Mouse (Mus musculus): ENCODE data around the gene Dip2b. TPM values are rescaled to one million over a fixed set of nuclear protein-coding genes. Genes with fewer than 3 reads are reported as not detected.

Dip2b gene
- total RNA-seq, 2 experiments from 2014 or later = 5.4 to 9.8 TPM

DNA sequence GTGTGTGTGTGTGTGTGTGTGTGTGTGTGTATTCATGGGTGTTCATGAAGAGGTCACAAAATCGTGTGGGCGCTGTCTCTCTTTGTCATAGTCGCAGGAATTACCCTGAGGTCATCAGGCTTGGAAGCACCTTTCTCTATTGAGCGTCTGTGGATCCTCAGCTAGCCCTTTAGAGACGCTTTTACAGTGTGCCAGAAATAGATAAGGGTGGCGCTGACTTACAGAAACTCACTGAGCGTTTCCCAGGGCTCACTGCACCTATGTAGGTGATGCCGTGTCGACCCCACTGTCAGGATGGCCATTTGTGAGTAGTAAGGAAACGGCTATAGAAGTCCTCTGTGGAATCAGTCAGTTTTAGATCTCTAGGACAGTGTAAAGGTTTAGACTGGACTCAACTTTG, 120.5 kb downstream of the Dip2b start:
- ATAC-seq (replicated peaks; ENCODE audit: low FRiP score, poor library complexity, severe bottlenecking) = no peak

DNA sequence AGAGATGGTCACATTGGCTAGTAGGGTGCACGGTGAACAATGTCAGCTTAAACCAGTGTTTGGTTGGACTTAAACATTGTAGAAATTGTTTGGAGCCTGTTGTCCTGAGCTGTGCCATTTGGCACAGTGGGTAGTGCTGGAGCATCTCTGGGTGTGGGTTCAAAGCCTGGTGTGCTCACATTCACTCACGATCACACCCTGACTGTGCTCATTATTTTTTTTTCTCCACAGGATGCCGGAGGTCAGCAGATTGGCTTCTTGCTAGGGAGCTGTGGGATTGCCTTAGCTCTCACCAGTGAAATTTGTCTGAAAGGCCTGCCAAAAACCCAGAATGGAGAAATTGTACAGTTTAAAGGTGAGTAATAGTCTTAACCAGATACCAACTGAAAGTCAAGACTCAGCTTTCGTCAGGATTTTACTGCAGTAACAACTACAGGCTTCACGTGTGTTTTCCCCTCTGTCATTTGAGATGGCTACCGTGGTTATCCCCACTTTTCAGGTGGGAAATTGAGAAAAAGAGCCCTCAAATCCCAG, 123.3 kb downstream of the Dip2b start:
- no peak for ATAC-seq (replicated peaks; ENCODE audit: low FRiP score, poor library complexity, severe bottlenecking)

DNA sequence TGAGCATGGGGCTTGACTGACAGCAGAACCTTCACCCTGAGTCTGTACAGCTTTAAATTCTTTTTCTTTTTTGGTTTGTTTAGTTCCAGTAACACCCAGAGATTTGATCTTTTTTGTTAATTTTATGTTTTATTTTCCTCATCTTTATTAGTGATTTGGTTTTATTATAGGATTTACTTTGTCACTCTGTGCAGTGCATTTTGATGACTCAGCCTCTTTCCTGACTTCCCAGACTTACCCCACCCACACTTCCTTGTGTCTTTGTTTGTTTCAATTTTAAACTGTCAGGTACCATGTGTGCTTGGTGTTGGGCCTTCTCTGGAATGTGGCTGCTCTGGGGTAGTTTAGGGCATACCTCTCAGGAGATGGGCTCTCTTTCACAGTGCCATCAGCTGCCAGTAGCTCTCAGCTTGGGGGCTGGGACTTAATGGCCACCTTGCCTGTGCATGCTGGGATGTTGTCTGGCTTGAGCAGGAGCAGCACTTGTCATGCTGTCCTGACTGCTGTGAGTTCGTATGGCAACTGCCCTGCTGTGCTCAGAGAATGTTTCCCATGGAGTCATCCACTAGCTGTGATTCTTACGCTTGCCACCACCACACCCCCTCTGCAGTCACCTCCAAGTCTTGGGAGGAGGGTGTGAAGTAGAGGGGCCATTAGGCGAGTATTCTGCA, 125.1 kb downstream of the Dip2b start:
- no peak for ATAC-seq (replicated peaks; ENCODE audit: low FRiP score, poor library complexity, severe bottlenecking)

DNA sequence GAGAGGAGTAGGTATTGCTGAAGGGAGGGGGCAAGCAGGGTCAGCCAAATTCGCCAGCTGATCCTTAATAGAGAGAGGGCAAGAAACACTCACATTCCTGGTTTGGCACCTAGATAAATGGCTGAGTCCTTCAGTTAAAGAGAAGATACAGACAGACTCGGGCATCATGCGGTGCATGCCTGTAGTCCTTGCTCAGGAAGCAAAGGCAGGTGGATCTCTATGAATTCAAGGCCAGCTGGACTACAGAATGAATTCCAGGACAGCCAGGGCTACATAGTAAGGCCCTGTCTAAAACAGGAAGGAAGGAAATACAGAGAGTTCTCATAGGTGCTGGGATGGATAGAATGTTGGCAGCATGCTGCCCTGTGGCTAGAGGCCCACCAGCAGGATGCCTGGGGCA, 128.0 kb downstream of the Dip2b start:
- ATAC-seq (replicated peaks; ENCODE audit: low FRiP score, poor library complexity, severe bottlenecking) = no peak

DNA sequence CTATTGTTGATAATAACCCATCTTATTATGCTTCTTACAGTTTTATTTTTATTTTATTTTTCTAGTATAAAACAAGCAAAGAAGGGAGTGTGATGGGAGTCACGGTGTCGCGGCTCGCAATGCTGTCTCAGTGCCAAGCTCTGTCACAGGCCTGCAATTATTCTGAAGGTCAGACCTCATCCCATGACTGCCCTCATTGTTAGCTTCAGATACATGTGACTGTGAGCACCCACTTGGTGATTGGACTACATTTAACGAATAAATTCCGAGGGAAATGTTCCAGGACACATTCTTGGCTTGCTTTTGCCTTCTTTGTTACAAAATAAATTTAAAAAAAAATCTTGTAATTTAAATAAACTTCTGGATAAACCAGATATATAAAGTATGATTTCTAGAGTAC, 129.3 kb downstream of the Dip2b start:
- no peak for ATAC-seq (replicated peaks; ENCODE audit: low FRiP score, poor library complexity, severe bottlenecking)

DNA sequence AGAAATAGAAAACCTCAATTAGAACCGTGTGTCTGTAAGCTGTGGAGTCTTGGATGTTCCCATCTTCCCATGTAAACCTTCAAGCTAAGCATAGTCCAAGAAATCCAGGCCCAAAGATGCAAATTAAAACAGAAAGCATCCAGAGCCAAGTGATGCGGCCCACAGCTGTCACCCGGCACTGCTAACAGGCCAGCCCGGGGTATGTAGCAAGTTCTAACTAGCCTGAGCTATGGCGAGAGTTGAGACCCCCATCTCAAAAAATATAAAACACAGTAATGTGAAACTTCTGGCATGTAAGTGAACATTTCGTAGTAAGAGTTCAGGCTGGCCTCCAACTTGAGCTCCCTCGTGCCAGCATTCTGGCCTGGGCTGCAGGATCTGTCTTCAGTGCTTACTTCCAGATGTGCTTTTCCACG, 129.7 kb downstream of the Dip2b start:
- no peak for ATAC-seq (replicated peaks; ENCODE audit: low FRiP score, poor library complexity, severe bottlenecking)

DNA sequence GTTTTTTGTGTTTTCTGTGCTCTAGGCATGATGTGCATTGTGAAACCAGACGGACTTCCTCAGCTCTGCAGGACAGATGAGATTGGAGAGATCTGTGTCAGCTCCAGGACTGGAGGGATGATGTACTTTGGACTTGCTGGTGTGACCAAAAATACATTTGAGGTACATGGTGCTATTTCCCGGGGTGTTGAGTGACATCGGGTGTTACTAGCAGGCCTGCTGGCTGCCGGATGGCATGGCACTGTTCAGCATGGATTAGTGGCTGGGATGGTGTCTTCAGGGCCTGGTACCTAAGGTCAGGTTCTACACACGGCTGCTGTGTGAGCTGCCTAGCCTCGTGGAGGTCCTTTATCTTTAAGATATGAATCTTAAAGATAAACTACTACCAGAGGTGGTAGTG, 136.7 kb downstream of the Dip2b start:
- no peak for ATAC-seq (replicated peaks; ENCODE audit: low FRiP score, poor library complexity, severe bottlenecking)

DNA sequence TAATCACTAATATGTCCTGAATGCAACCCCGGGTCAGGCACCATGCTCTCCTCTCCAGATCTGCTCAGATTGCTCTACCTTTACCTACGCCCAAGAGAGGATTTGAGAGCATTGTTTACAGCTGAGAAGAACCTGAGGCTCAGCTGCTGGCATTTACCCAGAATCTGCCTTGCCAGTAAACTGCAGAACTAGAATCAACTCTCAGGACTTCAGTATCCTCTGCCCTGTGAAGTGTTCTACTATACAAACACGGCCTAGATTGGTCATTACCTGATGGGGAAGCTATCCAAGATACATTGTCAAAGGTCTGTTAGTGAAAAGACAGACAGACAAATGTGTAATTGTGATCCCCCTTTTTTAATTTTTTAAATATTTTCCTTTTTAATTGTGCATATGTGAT, 138.7 kb downstream of the Dip2b start:
- ATAC-seq (replicated peaks; ENCODE audit: low FRiP score, poor library complexity, severe bottlenecking) = no peak

DNA sequence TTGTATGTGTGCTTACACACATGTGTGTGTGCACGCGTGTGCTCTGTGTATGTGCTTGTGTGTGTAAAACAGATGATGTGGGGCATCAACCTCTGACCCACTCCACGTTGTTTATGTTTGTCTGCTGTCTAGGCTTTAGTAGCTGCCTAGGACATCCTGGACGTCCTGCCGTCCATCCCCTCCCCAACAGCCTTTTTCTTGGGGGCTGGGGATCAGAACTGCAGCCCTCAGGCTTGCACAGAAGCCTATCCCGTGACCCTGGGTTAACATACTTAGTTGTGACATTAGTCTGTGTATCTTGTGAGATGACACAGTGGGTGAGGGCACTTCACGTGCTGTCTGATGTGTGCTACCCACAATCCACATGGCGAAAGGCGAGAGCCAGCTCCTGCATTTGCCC, 139.1 kb downstream of the Dip2b start:
- no peak for ATAC-seq (replicated peaks; ENCODE audit: low FRiP score, poor library complexity, severe bottlenecking)

DNA sequence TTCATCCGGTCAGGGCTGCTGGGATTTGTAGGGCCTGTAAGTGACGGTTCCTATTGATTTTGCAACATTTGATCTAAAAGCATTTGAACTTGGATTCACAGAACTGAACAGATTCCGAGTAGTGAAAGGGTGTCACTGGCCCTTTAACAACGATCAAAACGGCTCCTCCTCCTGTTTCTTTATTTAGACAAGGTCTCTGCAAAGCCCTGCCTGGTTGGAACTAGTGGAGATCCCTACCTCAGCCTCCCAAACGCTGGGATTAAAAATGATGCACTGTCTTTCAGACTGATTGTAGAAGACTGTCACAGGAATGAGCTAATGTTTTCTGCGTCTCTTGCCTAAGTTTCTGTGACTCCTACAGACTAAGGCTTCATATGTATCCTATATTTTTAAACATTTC, 140.0 kb downstream of the Dip2b start:
- ATAC-seq (replicated peaks; ENCODE audit: low FRiP score, poor library complexity, severe bottlenecking) = no peak

DNA sequence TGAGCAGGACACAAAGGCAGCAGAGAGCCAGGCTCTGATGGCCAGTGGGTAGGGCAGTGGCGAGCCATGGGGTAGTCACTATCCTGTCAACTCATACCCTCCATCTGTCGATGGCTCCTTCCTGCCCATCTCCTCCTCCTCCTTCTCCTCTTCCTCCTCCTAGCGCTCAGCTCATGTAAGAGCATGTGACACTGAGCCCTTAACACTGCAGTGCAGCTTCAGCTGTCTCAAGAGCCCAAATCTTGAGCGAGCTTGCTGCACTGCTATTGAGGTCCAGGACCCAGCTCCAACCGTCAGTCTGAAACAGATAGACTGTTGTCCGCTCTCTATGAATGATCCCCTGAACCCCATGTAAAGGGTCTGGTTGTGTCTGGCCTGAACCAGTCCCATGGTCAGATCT, 141.2 kb downstream of the Dip2b start:
- ATAC-seq (replicated peaks; ENCODE audit: low FRiP score, poor library complexity, severe bottlenecking) = no peak

DNA sequence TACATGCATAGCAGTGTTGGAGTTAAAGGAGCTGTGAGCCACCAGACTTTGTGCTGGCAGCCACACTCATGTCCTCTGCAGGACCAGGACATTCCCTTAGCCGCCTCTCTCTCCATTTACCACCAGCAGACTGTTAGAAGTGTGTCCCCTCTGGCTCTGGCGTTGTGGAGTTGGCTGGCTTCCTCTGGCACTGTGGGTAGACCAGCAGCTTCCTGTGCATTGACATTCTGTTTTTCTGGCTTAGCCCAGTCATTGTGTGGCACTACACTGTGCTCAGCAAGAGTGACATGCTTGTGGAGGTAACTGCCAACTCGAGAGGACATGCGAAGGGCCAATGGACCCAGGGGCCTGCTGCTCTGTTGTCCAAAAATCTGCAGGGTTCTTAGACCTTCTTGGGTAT, 141.8 kb downstream of the Dip2b start:
- ATAC-seq (replicated peaks; ENCODE audit: low FRiP score, poor library complexity, severe bottlenecking) = no peak

DNA sequence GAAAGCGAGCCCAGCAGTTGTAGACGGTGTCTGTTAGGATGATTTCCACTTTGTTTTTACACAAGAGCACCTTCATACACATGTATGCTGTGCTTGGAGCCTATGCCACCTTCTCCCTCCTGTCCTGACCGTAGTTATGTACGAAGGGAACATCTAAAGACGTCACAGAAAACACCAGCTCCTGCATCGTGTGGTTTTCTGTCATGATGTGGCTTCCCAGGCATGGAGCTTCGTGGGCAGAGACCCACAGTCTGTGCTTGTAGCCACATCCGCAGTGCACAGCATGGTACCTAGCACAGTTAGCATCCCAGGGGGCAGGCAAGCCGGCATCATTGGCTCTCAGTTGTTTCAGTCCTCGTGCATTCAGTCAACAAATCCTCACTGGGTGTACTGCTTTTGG, 143.4 kb downstream of the Dip2b start:
- no peak for ATAC-seq (replicated peaks; ENCODE audit: low FRiP score, poor library complexity, severe bottlenecking)

DNA sequence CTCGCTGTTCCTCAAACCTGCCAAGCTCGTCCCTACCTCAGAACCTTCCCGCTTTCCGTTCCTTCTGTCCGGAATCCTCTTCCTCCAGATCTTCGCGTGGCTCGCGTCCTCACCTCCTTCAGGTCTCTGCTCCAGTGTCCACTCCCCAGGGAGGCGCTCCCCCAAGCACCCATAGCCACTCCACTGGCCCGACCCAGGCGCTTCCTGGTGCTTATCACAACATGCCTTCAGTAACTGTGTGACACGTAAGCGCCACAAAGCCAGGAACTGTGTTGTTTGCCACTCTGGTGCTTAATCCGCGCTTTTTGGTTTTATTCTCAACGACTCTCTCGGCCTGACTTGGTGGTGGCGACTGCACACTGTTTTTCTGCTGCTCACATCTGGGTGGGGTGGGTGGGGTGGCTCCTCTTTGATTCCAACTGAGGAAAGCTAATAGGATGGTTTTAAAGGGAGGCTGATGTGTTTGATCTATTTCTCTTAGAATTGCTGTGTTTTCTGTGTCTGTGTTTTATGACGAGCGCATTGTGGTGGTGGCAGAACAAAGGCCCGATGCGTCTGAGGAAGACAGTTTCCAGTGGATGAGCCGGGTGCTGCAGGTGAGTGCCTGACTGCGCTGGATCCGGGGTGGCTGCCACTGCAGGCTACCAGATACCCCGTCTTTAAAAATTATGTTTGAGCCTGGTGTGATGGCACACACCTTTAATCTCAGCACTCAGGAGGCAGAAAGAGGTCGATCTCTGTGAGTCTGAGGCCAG, 144.2 kb downstream of the Dip2b start:
- 0 out of 2 replicates have a peak, but pooled peaks have one; percentile 45 for ATAC-seq (replicated peaks; ENCODE audit: low FRiP score, poor library complexity, severe bottlenecking)

DNA sequence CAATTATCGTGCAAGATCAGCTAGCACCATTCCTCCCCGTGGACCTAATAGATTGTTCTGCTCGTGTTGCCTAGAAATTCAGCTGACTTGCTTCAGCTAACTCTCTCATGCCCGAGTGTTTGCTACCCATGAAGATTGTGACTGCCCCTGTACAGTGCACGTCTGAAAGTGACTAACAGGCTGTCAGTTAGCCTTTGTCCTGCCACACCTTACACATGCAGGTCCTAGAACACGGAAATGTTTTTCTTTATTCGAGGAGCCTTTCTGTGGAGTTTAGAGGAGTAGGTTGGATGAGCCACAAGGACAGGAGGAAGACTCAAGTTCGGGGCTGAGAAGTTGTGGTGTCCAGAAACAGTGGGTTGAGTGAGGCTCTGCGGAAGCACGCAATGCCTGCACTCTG, 145.0 kb downstream of the Dip2b start:
- no peak for ATAC-seq (replicated peaks; ENCODE audit: low FRiP score, poor library complexity, severe bottlenecking)

DNA sequence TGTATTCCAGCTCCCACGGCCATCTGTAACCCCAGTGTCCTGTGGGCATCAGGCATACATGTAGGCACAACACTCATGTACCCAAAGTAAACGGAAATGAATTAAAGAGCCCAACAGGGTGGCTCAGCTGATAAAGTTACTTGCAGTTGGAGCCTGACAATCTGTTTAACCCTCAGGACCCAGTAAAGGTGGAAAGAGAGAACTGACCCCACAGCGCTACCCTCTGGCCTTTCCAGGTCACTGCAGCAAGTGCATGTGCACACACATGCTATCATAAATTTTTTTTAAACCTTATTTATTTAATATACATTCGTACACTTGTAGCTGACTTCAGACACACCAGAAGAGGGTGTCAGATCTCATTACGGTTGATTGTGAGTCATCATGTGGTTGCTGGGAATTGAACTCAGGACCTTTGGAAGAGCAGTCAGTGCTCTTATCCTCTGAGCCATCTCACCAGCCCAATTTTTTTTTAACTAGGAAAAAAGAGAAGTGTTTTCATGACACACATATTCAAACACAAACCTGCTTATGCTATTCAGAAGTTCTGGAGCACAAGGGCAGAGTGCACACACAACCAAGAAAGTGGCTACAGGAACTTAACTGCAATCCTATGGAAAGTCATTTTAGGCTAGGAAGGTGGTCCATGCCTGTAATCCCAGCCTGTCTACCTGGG, 146.5 kb downstream of the Dip2b start:
- ATAC-seq (replicated peaks; ENCODE audit: low FRiP score, poor library complexity, severe bottlenecking) = no peak

DNA sequence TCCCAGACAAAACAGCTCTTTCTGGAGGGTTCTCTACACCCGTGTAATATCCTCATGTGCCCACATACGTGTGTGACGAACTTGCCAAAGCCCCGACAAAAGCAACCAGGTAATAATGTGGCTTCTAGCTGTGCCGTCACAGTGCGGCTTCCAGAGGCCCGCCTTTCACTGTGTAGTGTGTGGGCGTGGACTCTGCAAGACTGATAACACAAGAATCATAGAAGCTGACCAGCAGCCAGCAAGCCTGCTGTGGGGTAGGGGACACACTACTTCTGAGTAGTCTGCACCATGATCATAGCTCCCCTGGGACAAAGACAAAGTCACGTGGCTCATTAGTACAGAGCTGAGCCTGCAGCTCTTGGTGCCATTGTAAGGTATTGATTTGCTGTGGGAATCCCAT, 147.8 kb downstream of the Dip2b start:
- no peak for ATAC-seq (replicated peaks; ENCODE audit: low FRiP score, poor library complexity, severe bottlenecking)

DNA sequence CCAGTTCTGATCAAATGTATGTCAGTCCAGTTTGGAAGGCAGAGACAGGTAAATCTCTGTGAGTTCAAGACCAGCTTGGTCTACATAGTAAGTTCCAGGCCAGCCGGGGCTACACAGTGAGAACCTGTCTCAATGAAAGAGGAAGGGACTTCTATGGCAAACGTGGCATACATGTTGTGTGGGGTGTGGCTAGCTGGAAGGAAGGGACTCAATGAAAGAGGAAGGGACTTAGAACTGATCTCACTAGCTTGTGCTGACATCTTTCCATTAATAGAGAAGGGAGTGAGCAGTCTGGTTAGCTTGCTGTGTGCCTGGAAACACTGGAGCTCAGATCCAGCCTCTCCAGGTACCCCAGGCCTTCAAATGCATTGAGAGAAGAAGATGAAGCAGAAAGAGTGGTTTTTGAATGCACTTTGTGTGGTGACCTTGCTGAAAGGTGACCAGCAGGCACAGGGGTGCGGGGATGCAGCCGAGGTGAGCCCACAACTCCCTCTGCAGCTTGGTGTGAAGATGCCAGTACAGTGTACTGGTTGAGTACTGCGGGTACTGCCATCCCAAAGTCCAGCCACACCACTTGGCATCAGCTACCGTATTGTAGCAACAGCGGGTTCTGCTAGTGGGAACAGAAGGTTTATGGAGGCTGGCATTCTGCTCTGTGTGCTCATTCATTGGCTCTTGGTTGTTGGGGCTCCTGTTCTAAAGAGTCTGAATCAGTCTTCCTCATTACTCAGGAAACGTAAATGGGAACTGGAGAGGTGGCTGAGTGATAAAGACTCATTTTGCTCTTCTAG, 148.6 kb downstream of the Dip2b start:
- ATAC-seq (replicated peaks; ENCODE audit: low FRiP score, poor library complexity, severe bottlenecking) = no peak

DNA sequence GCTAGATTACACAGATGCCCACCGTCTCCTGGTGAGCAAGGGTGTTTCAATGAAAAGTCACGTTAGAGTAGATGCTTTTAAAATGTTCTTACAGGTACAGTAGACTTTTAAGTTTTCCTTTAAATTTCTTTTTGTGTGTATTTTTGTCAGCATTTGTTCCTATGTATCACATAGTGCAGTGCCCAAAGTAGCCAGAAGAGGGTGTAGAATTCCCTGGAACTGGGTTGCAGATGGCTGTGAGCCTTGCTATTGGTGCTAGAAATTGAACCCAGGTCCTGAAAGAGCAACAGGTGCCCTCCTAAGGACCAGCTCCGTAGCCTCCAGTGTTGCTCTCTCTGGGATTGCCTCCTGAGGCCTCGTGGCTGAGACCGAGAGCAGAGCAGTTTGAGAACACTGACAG, 150.1 kb downstream of the Dip2b start:
- ATAC-seq (replicated peaks; ENCODE audit: low FRiP score, poor library complexity, severe bottlenecking) = no peak

DNA sequence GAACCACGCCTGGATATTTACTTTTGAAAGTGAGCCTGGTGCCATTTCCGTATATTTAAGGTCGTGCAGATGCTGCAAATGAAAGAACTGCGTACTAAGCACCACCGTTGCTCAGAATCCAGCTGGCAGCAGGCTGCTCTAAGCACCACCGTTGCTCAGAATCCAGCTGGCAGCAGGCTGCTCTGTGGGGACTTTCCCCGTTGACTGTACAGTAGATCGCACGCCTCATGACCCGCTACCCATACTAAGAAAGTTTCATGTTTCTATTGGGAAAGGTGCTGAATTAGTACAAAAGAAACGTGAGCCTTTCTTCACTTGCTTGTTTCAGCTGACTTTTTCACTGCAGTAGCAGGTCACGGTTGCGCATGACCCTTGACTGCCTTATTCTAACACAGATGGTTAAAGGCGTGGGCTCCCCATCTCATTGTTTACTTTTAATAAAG, 150.5 kb downstream of the Dip2b start:
- ATAC-seq (replicated peaks; ENCODE audit: low FRiP score, poor library complexity, severe bottlenecking) = no peak

Data from erythroid progenitor cell, adult 5-6 weeks (primary cell).